Mouse (Mus musculus): ENCODE data around the gene Fzr1.

Fzr1 gene

DNA sequence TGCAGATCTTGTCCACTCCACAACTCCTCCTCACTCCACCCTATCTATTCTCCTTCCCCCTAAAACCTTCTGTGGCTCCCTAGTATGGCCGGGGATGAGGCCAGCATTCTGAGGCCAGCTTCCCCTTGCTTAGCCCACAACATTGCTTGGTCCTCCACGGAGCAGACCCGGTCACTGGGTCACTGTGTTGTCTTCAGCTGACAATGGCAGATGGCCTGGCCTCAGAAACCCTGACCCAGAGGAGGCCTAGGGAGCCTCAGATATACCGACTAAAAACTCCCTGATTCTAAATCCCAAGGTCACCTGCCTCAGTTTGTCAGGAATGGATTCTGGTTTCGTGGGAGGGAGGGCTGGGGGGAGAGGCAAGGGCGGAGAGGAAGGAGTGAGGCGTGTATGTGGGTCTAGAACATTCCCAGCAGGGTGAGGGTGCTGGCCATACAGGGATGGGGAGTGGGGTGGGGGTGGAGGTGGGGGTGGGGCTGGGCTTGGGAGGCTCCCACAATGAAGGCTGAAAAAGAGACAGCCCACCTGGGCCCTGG lies 24.0 kb upstream of the Fzr1 start:
- no peak for DNase-seq (ENCODE audit: extremely low spot score, low read depth, low spot score)

DNA sequence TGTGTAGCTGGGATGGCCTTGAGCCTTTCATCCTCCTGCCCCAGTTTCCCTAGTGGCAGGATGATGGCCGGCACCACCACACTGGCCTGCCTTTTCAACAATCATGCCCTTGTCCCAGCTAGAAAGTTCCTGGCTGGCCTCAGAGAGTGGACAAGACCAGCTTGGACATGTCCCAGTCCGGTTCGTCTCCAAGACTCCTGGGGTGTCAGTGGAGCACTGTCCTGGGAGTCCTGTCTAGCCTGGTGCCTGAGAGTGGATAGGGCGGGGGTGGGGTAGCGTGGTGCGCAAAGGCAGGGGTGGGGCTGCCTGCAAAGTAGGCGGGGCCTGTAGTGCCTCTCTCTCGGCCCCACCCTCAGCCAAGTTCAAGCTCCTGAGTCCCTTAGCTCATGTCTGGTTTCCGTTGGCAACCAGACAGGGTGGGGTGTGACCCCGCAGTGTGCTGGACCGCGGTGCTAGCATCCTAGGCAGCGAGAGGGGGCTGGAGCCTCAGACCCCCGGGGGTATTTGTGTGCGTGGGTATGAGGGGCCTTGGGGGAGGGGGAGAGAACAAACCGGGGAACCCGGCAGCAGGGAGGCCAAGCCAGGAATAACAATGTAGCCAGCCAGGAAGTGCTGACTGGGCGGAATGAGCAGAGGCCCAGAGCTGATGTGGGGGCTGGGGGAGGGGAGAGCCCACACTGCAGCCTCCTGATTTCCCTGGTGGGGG lies 23.4 kb upstream of the Fzr1 start:
- DNase-seq (ENCODE audit: extremely low spot score, low read depth, low spot score), result no peak

DNA sequence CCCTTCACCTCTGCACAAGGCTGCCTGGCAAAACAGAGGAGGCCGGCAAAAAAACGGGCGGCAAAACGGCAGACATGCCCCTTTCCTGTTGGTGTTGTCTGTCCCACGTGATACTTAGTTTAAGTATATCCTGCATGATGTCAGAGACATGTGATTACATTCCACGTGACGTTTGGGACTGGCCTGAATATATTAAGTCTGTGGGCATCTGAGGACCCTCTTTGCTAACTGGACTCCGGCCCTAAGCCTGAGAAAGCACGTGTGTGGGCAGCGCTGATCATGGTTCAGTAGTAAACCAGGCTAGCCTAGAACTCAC lies 22.8 kb upstream of the Fzr1 start:
- no peak for DNase-seq (ENCODE audit: extremely low spot score, low read depth, low spot score)

DNA sequence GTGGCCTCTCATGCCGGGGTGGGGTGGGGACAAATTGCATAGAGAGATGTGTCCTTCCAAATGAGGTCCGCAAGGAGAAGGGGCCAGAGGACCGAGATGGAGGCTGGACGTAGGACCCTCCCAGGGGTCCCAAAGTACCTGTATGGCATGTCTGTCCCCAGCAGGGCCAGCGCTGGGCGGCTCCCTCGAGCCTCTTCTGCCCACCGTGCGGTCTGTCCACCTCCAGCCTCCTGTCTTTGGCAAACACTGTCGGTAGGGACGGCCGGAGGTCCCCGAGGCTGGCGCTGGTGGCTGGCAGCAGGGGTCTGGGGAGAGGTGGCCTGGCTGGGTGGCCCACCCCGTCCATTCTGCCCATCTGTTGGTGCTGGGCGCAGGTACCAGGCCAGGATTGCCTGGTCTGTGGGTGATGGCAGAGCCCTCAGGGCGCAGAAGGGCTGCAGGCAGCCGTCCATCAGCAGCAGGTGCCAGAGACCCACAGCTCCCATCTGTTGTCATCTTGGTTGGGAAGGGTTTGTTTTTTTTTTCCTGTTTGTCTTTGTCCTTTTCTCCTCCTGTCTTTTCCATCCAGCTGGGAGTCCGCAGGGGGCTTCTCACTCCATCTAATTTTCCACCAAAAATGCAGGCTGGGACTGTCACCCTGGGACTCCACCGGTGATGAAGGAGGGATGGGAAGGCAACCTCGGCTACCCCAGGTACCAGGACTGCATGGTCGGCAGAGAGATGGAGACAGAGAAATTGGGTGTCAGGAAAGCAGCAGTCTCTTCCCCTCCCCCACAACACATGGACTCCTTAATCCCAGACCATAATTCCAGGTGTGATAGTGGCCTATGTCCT lies 22.3 kb upstream of the Fzr1 start:
- no peak for DNase-seq (ENCODE audit: extremely low spot score, low read depth, low spot score)

DNA sequence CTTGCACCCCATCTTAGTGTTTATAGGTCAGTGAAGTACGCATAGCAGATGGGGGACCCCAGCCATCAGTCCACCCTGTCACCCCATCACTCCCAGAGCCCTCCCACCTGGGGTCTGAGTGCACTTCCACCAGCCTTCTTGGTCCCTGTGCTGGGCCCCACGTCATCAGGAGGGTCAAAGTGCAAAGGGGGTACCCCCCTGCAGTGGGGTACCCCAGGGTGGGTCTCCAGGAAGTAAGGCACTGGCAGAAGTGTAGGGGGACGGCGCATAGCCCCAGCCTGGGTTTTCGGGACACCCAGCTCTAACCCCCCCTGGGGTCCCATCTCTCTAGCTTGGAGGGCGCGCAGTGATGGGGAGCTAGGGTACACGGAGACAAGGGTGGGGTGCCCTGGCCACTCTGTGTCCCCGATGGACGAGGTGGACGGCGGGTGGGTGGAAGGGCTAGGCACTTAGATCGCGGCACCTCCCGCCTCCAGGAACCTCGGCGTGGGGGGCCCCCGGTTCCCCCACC lies 21.5 kb upstream of the Fzr1 start:
- DNase-seq (ENCODE audit: extremely low spot score, low read depth, low spot score), result no peak

DNA sequence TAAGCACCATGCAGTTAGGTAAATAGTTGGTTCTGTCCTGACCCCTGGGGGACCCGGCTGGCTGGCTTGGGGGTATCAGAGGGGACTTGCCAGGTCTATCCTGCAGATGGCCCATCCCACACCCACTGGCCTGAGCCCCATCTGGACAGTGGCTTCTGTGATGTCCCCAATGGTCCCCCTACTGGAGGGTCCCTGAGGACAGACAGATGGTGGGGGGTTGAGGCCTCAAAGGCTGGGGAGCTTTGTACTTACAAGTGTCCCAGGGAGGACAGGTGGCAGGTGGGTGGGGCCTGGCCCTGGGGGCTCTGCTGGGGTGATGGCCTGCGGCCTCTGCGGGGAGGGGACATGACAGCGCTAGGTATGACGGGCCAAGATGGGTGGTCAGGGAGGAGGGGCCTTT lies 21.0 kb upstream of the Fzr1 start:
- DNase-seq (ENCODE audit: extremely low spot score, low read depth, low spot score), result no peak

DNA sequence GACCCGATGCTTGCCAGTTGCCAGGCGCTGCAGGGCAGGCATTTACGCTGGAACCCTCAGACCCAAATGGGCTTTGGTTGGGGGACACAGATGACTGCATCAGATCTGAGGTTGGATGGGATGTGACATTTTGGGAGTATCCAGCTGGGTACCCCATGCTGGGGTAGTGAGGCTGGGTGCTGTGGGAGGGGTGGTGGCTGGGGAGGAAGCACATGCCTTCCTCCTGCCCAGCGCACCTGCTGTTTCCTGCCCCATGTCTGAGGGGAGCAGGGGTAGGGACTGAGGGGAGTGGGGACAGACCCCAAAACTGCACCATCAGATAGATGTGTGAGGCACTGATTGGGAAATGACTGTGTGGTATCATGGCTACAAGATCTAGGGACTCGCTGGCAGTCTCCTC lies 18.4 kb upstream of the Fzr1 start:
- DNase-seq (ENCODE audit: extremely low spot score, low read depth, low spot score), result no peak

DNA sequence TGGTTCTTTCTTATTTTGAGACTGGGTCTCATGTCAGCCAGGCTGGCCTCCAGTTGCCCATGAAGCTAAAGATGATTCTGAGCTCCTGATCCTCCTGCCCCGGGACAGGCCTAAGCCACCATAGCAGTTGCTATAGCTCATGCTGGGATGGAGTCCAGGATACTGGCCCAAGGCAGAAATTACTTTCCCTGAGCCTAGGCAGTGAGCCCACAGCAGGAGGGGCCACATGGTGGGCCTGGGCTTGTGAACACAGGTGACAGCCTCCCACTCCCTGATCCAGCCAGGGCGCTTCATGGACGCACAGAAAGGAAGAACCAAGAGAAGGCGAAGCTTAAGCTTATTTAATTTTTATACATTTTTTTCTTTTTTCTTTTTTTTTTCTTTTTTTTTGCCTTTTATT lies 17.5 kb upstream of the Fzr1 start:
- no peak for DNase-seq (ENCODE audit: extremely low spot score, low read depth, low spot score)

DNA sequence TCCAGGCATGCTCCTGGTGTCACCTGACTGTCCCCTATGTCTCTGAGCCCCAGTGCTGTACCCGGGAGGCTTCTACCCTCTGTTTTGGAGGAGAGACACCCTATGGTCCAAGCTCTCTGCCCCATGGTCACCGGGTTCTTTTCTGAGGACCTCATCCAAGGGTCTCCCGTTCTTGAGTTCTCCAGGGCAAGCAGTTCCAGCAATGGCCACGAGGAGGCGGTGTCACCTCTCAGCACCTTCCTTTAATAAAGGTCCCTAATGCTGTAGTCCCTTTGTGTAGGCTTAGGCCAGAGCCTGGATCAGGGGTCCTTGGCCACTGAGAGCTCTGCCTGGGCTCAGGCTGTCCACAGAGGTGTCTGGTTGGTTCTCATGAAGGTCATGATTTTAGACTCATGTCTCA lies 16.8 kb upstream of the Fzr1 start:
- DNase-seq (ENCODE audit: extremely low spot score, low read depth, low spot score), result no peak

DNA sequence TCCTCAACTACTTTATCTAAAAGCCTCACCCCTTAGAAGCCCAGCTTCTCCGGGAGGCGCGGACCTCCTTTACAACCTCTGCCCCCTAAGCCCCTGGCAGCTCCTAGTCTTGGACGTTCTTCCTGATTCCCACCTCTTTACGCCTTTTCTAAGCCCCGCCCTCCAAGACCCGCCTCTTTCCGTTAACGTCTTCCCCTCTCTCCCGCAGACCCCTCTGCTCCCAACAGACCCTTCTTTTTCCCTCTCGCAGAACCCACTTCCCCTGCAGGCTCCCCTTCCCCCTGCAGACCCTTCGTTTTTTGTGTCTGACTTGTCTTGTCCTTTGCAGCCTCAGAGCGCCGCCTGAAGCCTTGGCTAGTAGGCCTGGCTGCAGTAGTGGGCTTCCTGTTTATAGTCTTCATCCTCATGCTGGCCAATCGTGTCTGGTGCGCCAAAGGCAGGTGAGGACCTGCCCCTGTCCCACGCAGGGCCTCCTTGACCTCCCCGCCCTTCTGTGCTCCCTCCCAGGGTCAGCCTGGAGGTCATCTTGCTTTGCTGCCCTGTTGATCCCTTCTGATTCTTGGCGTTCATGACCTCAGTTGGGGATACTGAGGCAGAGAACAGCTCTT lies 15.2 kb upstream of the Fzr1 start:
- no peak for DNase-seq (ENCODE audit: extremely low spot score, low read depth, low spot score)

DNA sequence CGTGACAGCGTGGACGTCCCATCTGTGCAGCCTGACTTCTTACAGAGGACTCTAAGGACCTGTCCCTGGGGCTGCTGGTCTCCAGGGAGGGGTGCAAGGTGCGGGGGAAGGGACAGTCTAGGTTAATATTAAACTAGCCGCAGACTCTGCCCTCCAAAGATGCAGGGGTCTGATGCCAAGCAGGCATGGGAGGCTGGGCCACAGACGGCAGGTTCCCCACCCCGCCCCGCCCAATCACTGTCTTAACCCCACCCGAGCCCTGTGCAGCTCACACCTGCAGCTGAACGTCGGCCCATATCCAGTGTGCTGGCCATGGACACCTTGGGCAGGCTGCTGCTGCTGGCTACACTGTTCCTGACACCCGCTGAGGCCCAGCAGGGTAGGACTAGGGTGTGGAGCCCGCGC lies 14.5 kb upstream of the Fzr1 start, which contains the start of gene Smim24:
Smim24 (plus strand) TSS at position 271 of the 405 bp plus-strand sequence.
- DNase-seq (ENCODE audit: extremely low spot score, low read depth, low spot score), result no peak

DNA sequence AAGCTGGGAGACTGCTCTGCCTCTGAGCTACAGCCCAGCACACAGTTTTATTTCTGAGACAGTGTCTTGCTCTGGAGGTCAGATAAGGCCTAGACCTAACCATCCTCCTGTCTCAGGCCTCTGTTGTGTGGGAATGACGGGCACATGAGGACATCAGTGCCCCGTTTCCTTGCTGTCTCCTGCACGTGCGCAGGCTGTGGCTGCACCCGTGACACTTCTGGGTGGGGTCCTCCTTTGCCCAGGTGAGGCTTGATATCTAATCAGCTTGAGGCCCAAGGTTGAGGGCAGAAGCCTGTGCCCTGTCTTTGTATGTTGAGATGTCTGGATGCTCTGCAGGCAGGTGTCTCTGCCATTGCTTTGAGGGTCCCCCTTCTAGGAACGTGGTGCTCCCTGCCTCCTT lies 14.0 kb upstream of the Fzr1 start:
- DNase-seq (ENCODE audit: extremely low spot score, low read depth, low spot score), result no peak

DNA sequence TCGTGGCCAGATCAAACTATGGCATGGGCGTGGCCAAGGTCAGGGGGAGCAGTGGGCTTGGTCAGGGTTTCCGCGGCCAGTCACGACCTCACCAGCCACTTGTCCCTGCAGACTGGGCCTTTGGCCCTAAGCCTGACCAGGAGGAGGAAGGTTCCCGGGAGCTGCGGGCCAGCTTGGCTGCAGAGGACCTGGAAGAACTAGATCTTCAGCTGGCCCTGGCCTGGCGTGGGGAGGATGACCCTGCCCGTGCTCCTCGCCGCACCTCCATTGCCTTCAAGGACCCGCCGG lies 12.3 kb upstream of the Fzr1 start:
- no peak for DNase-seq (ENCODE audit: extremely low spot score, low read depth, low spot score)

DNA sequence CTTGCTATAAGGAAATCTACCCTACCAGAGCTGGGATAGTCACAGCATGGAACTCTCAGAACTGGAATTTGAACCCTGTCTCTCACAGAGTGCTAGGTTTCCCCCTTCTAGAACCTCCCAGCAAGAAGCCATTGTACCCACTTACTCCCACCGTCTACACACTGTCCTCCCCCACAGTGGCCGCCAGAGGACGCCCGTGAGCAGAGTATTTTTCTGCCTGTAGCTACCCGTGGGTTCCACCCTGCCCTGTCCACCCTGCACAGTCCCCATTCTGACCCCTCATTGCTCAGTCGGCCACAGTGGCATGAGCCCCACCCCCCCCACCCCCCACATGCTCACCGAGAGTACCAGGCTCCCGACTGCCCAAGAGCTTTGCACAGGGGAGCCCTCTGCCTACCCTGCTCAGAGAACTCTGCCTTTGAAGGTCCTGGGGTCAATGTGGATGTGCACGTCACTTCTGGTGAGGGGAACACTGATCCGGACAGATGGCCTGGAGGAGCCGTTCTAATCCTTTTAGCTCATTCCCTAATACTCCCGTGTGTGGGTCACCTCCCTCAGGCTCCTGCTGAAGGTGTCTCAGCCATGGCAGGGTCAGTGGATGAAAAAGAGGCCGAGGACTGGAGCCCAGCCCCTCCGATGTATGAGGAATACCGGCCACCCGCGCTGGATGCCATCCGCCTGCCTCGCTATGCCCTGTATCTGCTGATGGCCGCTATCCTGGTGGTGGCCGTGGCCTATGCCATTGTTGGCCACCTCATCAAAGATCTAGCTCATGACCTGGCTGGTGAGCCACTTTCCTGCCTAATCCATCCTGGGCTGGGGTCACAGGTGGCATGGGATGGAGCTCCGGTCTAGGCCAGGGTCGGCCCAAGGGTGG lies 11.7 kb upstream of the Fzr1 start:
- DNase-seq (ENCODE audit: extremely low spot score, low read depth, low spot score), result no peak

DNA sequence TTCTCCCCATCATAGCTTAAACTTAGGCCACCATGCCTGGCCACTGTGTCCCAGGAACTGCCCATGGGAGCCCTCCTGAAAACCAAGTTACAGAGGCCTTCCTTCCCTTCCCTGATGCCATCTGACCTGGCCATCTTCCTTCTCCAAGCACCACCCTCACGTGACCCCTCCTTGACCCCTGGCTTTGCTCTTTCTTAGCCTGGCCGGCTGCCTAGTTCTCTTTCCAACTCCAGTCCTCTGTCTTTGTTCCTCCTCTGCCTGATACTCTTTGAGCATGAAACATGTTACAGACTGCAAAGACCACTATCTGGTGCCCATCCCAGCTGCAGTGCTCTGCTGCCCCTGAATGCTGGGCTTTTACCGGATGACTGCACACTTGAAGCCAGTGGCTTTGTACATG lies 11.1 kb upstream of the Fzr1 start:
- no peak for DNase-seq (ENCODE audit: extremely low spot score, low read depth, low spot score)

DNA sequence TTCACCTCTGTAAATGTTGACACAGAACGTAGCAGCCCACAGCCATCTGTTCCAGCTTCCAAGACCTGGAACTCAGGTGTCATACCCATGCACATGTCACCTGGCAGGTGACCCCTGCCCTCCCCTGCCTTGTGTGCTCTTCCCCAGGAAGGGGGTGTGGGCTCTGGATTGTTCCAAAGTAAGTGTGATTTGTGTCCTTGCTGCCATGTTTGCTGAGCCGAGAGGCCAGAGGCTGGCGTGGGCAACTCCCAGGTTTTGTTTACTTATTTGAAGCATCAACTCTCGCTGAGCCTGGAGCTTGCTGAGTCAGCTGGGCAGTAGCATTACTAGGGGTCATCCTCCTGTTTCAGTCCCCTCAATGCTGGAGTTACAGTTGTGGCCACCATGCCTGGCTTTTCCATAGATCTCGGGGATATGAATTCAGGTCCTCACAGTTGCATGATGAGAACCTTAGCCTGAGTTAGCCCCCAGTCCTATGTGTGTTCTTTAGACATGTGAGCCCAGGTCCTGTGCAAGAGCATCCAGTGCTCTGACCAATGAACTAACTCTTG lies 10.3 kb upstream of the Fzr1 start, which contains the start of gene Gm48552:
Gm48552 (plus strand) TSS at position 501 of the 551 bp plus-strand sequence.
- DNase-seq (ENCODE audit: extremely low spot score, low read depth, low spot score), result no peak

DNA sequence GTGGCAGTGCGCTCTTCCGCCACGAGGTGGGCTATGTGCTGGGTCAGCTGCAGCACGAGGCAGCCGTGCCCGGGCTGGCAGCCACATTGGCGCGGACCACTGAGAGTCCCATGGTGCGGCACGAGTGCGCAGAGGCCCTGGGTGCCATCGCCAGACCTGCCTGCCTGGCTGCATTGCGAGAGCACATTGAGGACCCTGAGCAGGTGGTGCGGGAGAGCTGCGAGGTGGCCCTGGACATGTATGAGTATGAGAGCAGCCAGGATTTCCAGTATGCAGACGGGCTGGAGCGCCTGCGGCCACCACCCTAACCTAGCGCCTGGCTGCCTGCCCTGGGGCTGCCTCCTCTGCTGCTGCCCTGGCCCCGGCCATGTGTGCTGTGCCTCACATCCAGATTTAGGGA lies 9.4 kb upstream of the Fzr1 start:
- no peak for DNase-seq (ENCODE audit: extremely low spot score, low read depth, low spot score)

DNA sequence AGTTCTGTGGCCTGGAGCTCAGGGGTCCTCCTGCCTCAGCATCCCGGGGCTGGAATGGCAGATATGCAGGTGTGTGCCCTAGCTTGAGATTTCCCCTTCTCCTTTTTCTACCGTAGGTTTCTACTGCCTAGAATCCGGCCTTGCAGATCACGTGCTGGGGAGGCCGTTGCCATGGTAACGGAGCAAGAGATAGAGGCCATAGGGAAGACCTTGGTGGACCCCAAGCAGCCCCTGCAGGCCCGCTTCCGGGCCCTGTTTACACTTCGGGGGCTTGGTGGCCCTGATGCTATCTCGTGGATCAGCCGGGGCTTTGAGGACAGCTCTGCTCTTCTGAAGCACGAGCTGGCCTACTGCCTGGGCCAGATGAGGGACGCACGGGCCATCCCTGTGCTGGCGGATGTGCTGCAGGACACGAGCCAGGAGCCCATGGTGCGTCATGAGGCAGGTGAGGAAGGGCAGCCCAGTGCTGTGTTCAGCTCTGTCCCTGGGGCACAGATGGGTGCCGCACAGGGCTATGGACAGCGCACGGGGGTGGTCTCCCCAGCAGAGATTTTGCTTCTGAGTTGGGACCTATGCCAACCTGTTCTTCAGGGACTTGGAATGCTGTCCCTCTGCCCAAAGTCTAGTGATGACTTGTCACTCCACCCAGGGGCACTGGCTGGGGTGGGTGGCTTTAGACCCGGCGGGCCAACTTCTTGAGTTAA lies 7.4 kb upstream of the Fzr1 start:
- no peak for DNase-seq (ENCODE audit: extremely low spot score, low read depth, low spot score)

DNA sequence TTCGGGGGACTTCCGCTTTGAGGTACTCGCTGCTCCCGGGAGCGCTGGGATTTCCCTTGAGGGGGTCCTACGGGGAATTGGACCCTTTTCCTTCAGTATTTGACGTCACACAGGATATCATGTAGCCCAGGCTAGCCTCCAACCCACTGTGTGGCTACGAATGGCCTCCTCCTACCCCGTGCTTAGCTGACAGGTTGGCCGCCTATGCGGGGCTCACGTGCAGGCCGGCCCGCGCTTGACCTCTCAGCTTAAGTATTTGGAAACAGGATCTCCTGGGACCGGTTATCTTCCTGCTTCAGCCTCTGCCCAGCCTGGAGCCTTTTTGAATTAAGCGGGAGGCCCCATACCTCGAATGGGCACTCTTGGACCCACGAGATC lies 6.3 kb upstream of the Fzr1 start:
- no peak for DNase-seq (ENCODE audit: extremely low spot score, low read depth, low spot score)

All from hindlimb bud, embryonic 11.5 days (tissue).